9 mouse cellular contexts compared by ENCODE assay signal in the genomic region with DNA sequence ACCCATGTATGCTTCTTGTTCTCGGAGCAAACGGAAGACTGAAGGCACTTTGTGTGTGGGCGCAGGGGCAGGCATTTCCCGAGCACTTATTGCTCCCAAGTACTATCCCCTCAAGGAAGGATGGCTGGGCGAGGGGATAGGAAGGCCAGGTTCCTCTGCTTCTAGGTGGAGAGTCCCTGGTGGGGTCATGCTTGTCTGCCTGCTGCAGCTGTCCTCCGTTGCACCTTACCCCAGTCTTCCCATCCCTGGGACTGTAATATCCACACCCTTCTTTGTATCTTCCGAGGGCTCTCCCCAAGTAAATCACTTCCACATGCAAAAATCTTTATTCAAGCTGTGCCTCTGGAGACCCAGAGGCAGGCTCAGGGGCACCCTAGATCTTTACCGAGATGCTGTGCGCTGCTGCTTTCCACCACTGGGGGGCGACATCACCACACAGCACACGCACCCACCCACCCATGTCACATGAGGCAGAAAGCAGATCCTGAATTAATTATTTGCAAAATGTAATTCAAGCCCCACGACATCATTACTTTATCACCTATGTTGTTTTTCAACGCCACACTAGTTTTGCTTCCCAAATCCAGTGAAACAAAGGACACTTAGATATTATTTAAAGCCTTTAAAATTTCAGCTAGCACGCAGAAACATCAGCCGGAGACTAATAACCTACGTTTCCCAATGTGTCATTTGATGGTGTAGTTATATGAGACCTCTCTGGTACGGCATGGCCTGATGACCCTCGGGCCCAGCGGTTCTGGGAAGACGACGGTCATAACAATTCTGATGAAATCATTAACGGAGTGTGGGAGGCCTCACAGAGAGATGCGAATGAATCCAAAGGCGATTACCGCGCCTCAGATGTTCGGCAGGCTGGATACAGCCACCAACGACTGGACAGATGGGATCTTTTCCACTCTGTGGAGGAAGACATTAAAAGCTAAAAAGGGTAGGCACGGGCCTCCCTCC.
DNase-seq lines count a peak whose midpoint lies in the region; ATAC-seq and TF ChIP-seq lines count a peak whose summit lies in the region.
"Had no signal": no experiment of that assay in that cellular context is flagged by ENCODE, and none has a peak within 500 bp of the region (broad histone marks: within the 10 kb centered on the region; RNA-seq: fewer than 3 reads in every experiment).

No protein-coding gene starts in this region.

- H3K9me3 ChIP-seq in E14TG2a.4 (ENCODE audit: low read length) = no peaks in the 10 kb centered on the region
- H3K9me3 ChIP-seq: liver, embryonic 13.5 days had no signal

- H3K4me1 ChIP-seq in E14TG2a.4 (replicated peaks; ENCODE audit: low read depth, low read length) = peaks cover 23% of the 10 kb centered on the region
- H3K4me1 ChIP-seq: liver, embryonic 13.5 days had no signal

- no peaks in the 10 kb centered on the region for H3K27me3 ChIP-seq in E14TG2a.4 (ENCODE audit: insufficient read depth, low read length)
- H3K27me3 ChIP-seq: liver, embryonic 13.5 days had no signal

- peaks cover 94% of the 10 kb centered on the region for H3K36me3 ChIP-seq in E14TG2a.4 (ENCODE audit: insufficient read depth, low read length)
- H3K36me3 ChIP-seq: liver, embryonic 13.5 days had no signal

- ATAC-seq in cerebellum, adult (ENCODE audit: insufficient number of reproducible peaks, low FRiP score, low TSS enrichment) = no peak
- ATAC-seq in megakaryocyte, adult 5-6 weeks (ENCODE audit: poor library complexity, severe bottlenecking) = 0 out of 2 replicates have a peak, but pooled peaks have one; percentile 45

- TF ChIP-seq CTCF in E14TG2a.4 (conservative IDR thresholded peaks at IDR 0.05; ENCODE audit: low read length) = peak; percentile 95

- DNase-seq in cerebellum, adult 11 months = peak; percentile 16
- DNase-seq in cerebellum, adult 18-20 months = peak; percentile 19 to 64
- peak; percentile 55 to 72 for DNase-seq in frontal cortex, postnatal 10 days (ENCODE audit: low spot score in 2 of 2)
- DNase-seq in layer of hippocampus, adult 8-10 months (ENCODE audit: low spot score in 2 of 2) = peak; percentile 51 to 80
- DNase-seq in right cerebral cortex, postnatal 10 days (ENCODE audit: low spot score in 2 of 2) = peak; percentile 81 to 88
- DNase-seq: liver, embryonic 13.5 days had no signal

- H3K4me3 ChIP-seq in E14TG2a.4 (replicated peaks; ENCODE audit: low read length) = no peak overlapping the region
- H3K4me3 ChIP-seq: liver, embryonic 13.5 days had no signal

Comparison
In these comparisons a context has a peak if more than half of its experiments do, and no peak if none do; other contexts are left out.
1. DNase-seq: peak in every context shown above with its lines; median percentile 84 in right cerebral cortex, postnatal 10 days; 66 in layer of hippocampus, adult 8-10 months; 64 in frontal cortex, postnatal 10 days; 42 in cerebellum, adult 18-20 months; 16 in cerebellum, adult 11 months.